Mouse (Mus musculus) small intestine, adult 2 months (tissue): Measurements from ENCODE around the gene Ints11. TPM values are rescaled to one million over a fixed set of nuclear protein-coding genes. Genes with fewer than 3 reads are reported as not detected.

ENCODE experiments used
- H3K27ac ChIP-seq: fragments of 200-500 bp; 2 replicates; pipeline ENCODE4 v1.5.1; 2012; ENCODE audit warnings: low read depth, low read length, control low read depth, inconsistent platforms; ENCODE audit not compliant: insufficient read depth
- H3K27me3 ChIP-seq: fragments of 200-500 bp; 2 replicates; pipeline ENCODE4 v1.6.1; 2012; ENCODE audit warnings: mild to moderate bottlenecking, moderate library complexity, low read length, inconsistent platforms; ENCODE audit not compliant: control insufficient read depth, insufficient read depth
- H3K36me3 ChIP-seq: fragments of 200-500 bp; 2 replicates; pipeline ENCODE4 v1.6.1; 2012; ENCODE audit warnings: mild to moderate bottlenecking, low read length, control low read depth, inconsistent platforms; ENCODE audit not compliant: control insufficient read depth, insufficient read depth
- H3K4me1 ChIP-seq: fragments of 200-500 bp; 2 replicates; pipeline ENCODE4 v1.6.1; 2012; ENCODE audit warnings: low read length, inconsistent platforms, mixed read lengths; ENCODE audit not compliant: control insufficient read depth, insufficient read depth, insufficient read length
- H3K4me3 ChIP-seq: fragments of 200-500 bp; 2 replicates; pipeline ENCODE4 v1.5.1; 2012; ENCODE audit warnings: low read depth, mild to moderate bottlenecking, control low read depth, inconsistent platforms, low read length, moderate library complexity
- CTCF ChIP-seq: fragments of 200-500 bp; IDR thresholded peaks from 2 replicates; pipeline ENCODE4 v1.5.1; 2012; ENCODE audit warnings: low read depth, mild to moderate bottlenecking, control low read depth, inconsistent platforms, low read length, moderate library complexity, mixed read lengths; ENCODE audit not compliant: insufficient replicate concordance, insufficient read length; ENCODE audit errors: extremely low read depth
- POLR2A ChIP-seq: fragments of 200-500 bp; IDR thresholded peaks from 2 replicates; pipeline ENCODE4 v1.6.1; 2012; ENCODE audit warnings: low read depth, mild to moderate bottlenecking, control low read depth, inconsistent platforms, low read length, moderate library complexity
- WGBS: fragments of 180-500 bp; shearing (Covaris S2); methylation state at CpG from one replicate; pipeline ENCODE4 v1.1.7; 2018; 5-methylcytosine and 5-hydroxymethylcytosine counted together
- polyA plus RNA-seq: library from polyadenylated mRNA; depleted of rRNA; stranded (reverse); fragments of >200 nt; gene quantifications from 2 replicates; pipeline ENCODE4 v1.2.3, GENCODE M21; 2012

Gene Ints11
- polyA plus RNA-seq, 1 experiment, result 26.0 TPM

GRCm38 (mm10) chr4:155856071-155856470, 13.3 kb upstream of the Ints11 start:
- TF ChIP-seq CTCF, result no peak
- TF ChIP-seq POLR2A, result no peak
- H3K27ac ChIP-seq, result no peak overlapping the region
- peaks cover 52% of the 10 kb centered on the region for H3K36me3 ChIP-seq
- no peaks in the 10 kb centered on the region for H3K27me3 ChIP-seq
- no peak overlapping the region for H3K4me3 ChIP-seq
- H3K4me1 ChIP-seq, result peaks cover 10% of the 10 kb centered on the region; the same call in 1 of the 2 replicates
- 92% methylated on average over 12 of the region's 12 CpGs for WGBS

GRCm38 (mm10) chr4:155856881-155857280, 12.5 kb upstream of the Ints11 start:
- no peak overlapping the region for H3K27ac ChIP-seq
- TF ChIP-seq CTCF (no peak), POLR2A (no peak)
- peaks cover 3% of the 10 kb centered on the region; the same call in 1 of the 2 replicates for H3K4me1 ChIP-seq
- peaks cover 52% of the 10 kb centered on the region for H3K36me3 ChIP-seq
- no peak overlapping the region for H3K4me3 ChIP-seq
- 88% methylated on average over 3 of the region's 3 CpGs for WGBS
- no peaks in the 10 kb centered on the region for H3K27me3 ChIP-seq

- Histone ChIP-seq H3K36me3 (peaks cover 48% of the 10 kb centered on the region), H3K27ac (no peak overlapping the region), H3K4me1 (no peaks in the 10 kb centered on the region), H3K27me3 (no peaks in the 10 kb centered on the region), H3K4me3 (no peak overlapping the region)
- WGBS, result 41% methylated on average over 13 of the region's 13 CpGs
- TF ChIP-seq CTCF (no peak), POLR2A (no peak)
Measured at GRCm38 (mm10) chr4:155859318-155859717, 10.0 kb upstream of the Ints11 start.

- Histone ChIP-seq H3K4me1 (no peaks in the 10 kb centered on the region), H3K27ac (no peak overlapping the region), H3K27me3 (no peaks in the 10 kb centered on the region), H3K4me3 (no peak overlapping the region), H3K36me3 (peaks cover 42% of the 10 kb centered on the region)
- WGBS, result 85% methylated on average over 7 of the region's 7 CpGs
- TF ChIP-seq CTCF, result no peak
- no peak for TF ChIP-seq POLR2A
Measured at GRCm38 (mm10) chr4:155861787-155862186, 7.6 kb upstream of the Ints11 start.

GRCm38 (mm10) chr4:155863001-155863400, 6.3 kb upstream of the Ints11 start, which contains the start of gene Tas1r3:
Gene Tas1r3, minus strand, starts transcription at chr4:155863362.
- H3K4me1 ChIP-seq, result no peaks in the 10 kb centered on the region
- TF ChIP-seq POLR2A (no peak), CTCF (no peak)
- no peak within 1 kb of the TSS for H3K4me3 ChIP-seq
- H3K27me3 ChIP-seq, result no peaks in the 10 kb centered on the region
- 74% methylated on average over 5 of the region's 5 CpGs for WGBS
- no peak within 1 kb of the TSS for H3K27ac ChIP-seq
- peaks cover 35% of the 10 kb centered on the region for H3K36me3 ChIP-seq

- Histone ChIP-seq H3K36me3 (peaks cover 29% of the 10 kb centered on the region), H3K27me3 (no peaks in the 10 kb centered on the region), H3K4me1 (no peaks in the 10 kb centered on the region; the same call in 1 of the 2 replicates), H3K4me3 (peak overlapping the region; percentile 92), H3K27ac (peak overlapping the region; percentile 53)
- no peak for TF ChIP-seq CTCF
- TF ChIP-seq POLR2A, result no peak
- 3% methylated on average over 22 of the region's 22 CpGs for WGBS
Measured at GRCm38 (mm10) chr4:155868614-155869298, 590 bp upstream of the Ints11 start.

- H3K4me1 ChIP-seq, result no peaks in the 10 kb centered on the region; the same call in 1 of the 2 replicates
- H3K27me3 ChIP-seq, result no peaks in the 10 kb centered on the region
- WGBS, result 85% methylated on average over 7 of the region's 7 CpGs
- peaks cover 22% of the 10 kb centered on the region for H3K36me3 ChIP-seq
- H3K4me3 ChIP-seq, result no peak overlapping the region
- no peak for TF ChIP-seq POLR2A
- no peak for TF ChIP-seq CTCF
- H3K27ac ChIP-seq, result no peak overlapping the region
Measured at GRCm38 (mm10) chr4:155871404-155871803, 2.1 kb downstream of the Ints11 start.
